Mouse (Mus musculus) embryonic facial prominence, embryonic 13.5 days (tissue): Measurements from ENCODE around the gene Spock2. TPM values are rescaled to one million over a fixed set of nuclear protein-coding genes. Genes with fewer than 3 reads are reported as not detected.
"Not testable (repeated sequence)": the region's sequence is repeated elsewhere in the genome, so short reads cannot be mapped to it uniquely, and the experiment has no call there.

Source experiments
- ATAC-seq: fragments of 200-750 bp; cut with Nextera tagmentation; 2 replicates; pipeline ENCODE4 v1.8.0; 2017; ENCODE audit warnings: low read depth; ENCODE audit not compliant: insufficient number of reproducible peaks, insufficient read depth, low FRiP score, low TSS enrichment
- H3K27ac ChIP-seq: fragments of 300-500 bp; sonication (generic); 2 replicates; pipeline ENCODE4 v1.5.1; 2015; ENCODE audit warnings: moderate library complexity, mild to moderate bottlenecking, inconsistent platforms
- H3K27me3 ChIP-seq: fragments of 300-500 bp; sonication (generic); 2 replicates; pipeline ENCODE4 v1.6.1; 2015; ENCODE audit warnings: mild to moderate bottlenecking, inconsistent platforms
- H3K36me3 ChIP-seq: fragments of 300-500 bp; sonication (generic); 2 replicates; pipeline ENCODE4 v1.6.1; 2015; ENCODE audit warnings: mild to moderate bottlenecking, inconsistent platforms
- H3K4me1 ChIP-seq: fragments of 300-500 bp; sonication (generic); 2 replicates; pipeline ENCODE4 v1.6.1; 2015; ENCODE audit warnings: inconsistent platforms
- H3K4me2 ChIP-seq: fragments of 300-500 bp; sonication (generic); 2 replicates; pipeline ENCODE4 v1.6.1; 2015; ENCODE audit warnings: moderate library complexity, mild to moderate bottlenecking, inconsistent platforms
- H3K4me3 ChIP-seq: fragments of 300-500 bp; sonication (generic); 2 replicates; pipeline ENCODE4 v1.5.1; 2015; ENCODE audit warnings: mild to moderate bottlenecking, inconsistent platforms
- H3K9ac ChIP-seq: fragments of 300-500 bp; sonication (generic); 2 replicates; pipeline ENCODE4 v1.6.1; 2015; ENCODE audit warnings: mild to moderate bottlenecking, inconsistent platforms
- H3K9me3 ChIP-seq: fragments of 300-500 bp; sonication (generic); 2 replicates; pipeline ENCODE4 v1.6.1; 2016; ENCODE audit warnings: inconsistent platforms
- WGBS: fragments of 180-500 bp; shearing (Covaris S2); methylation state at CpG from one replicate; pipeline ENCODE4 v1.1.7; 2015; ENCODE audit warnings: mixed read lengths; 5-methylcytosine and 5-hydroxymethylcytosine counted together
- polyA plus RNA-seq: library from polyadenylated mRNA; unstranded; fragments of >200 nt; fragmentation: Nextera tagmentation; extraction: Ambion mirVana; gene quantifications from 2 replicates; pipeline ENCODE4 v1.2.1, GENCODE M21; 2015

Gene Spock2
- polyA plus RNA-seq, 1 experiment from 2014 or later: 7.2 TPM

DNA sequence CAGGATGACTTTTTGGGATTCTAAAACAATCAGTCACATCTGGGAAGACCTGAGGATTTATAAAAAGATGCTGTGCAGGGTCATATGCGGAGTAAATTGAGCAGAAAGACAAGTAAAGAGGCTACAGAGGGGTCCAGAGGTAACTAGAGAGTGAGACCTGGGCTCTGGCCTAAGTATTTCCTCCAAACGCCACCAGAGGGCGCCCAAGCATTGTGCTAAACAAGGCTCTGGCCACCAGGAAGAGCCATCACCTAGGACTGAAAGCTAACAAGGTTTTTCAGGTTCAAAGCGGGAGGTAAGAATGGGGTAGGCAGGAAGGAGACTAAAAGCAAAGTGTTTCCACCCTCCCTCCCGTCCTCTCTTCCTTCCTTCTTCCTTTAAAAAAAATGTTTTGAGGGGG, 42.1 kb downstream of the Spock2 start:
- H3K4me1 ChIP-seq: peaks cover 4% of the 10 kb centered on the region; the same call in 1 of the 2 replicates
- H3K27ac ChIP-seq: no peak overlapping the region
- WGBS: 3% methylated on average over 5 of the region's 5 CpGs
- H3K27me3 ChIP-seq: no peaks in the 10 kb centered on the region
- H3K4me3 ChIP-seq: no peak overlapping the region
- no peaks in the 10 kb centered on the region for H3K36me3 ChIP-seq
- no peak overlapping the region for H3K9ac ChIP-seq
- ATAC-seq: no peak
- H3K4me2 ChIP-seq: no peak overlapping the region
- no peaks in the 10 kb centered on the region for H3K9me3 ChIP-seq

DNA sequence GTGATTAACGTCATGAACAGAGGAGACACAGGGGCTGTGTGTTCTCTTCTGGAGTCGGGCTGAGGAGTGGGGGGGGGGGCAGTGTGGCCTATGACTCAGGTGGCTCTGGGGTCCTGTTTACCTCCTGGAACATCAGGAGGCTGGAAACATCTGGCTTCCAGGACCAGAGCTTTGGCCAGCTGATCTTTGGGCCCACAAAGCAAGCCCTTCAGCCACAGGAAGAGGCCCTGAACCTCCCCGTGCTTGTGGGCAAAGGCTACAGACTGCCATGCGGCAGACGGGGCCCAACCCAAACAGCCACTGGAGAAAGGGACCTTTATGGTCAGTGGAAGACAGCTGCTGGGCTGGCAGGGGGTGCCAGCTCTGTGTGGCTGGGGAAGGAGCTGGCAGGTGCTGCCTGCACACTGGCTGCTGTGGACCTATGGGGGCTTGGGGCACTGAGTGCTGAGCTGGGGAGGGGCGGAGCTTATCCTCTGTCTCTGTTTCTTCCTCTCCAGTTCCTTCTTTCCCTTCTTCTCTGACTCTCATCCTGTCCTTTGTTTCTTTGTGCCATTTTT, 45.2 kb downstream of the Spock2 start:
- Histone ChIP-seq H3K36me3 (no peaks in the 10 kb centered on the region), H3K27ac (no peak overlapping the region), H3K4me3 (no peak overlapping the region), H3K9ac (no peak overlapping the region), H3K27me3 (no peaks in the 10 kb centered on the region), H3K9me3 (no peaks in the 10 kb centered on the region), H3K4me1 (peaks cover 4% of the 10 kb centered on the region; the same call in 1 of the 2 replicates), H3K4me2 (no peak overlapping the region)
- 52% methylated on average over 6 of the region's 6 CpGs for WGBS
- ATAC-seq: no peak

DNA sequence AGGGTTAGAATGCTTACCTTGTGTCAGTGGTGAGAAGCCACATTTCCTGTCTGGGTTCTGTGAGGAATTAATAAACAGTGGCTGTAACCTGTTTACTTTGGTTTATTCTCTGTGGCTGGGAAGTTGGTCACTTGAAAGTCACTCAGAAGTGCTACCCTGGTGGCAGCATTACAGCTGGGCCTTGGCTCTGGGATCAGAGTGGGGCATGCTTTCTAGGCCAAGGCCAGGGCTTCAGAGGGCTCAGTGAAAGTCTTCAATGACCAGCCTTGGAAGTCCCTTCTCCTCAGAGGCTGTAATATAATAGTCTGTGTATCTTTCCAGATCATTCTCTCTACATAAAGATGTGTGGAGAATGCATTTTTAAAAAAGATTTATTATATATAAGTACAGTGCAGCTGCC, 50.0 kb downstream of the Spock2 start:
- H3K4me1 ChIP-seq: no peaks in the 10 kb centered on the region
- no peaks in the 10 kb centered on the region for H3K27me3 ChIP-seq
- ATAC-seq: no peak
- no peaks in the 10 kb centered on the region for H3K9me3 ChIP-seq
- H3K4me3 ChIP-seq: no peak overlapping the region
- H3K27ac ChIP-seq: no peak overlapping the region
- no peak overlapping the region for H3K9ac ChIP-seq
- no peak overlapping the region for H3K4me2 ChIP-seq
- H3K36me3 ChIP-seq: no peaks in the 10 kb centered on the region

DNA sequence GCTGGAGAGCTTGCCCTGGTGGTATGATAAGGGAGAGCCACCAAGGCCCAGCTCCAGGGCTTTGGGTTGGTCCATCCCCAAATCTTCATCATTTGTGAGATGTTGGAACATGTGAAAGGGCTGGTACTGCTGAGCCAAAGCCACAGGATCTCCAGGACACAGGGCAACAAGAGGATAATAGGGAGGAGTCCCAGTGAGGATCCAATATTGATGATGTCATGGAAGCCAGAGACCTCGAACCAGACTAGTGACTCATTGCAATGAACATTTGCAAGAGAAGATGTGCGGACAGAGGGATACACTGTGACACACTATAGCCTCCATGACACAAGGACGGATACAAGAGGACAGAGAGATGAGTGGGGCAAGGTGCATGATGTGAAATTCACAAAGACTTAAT, 52.1 kb downstream of the Spock2 start:
- H3K4me3 ChIP-seq: no peak overlapping the region
- no peaks in the 10 kb centered on the region for H3K27me3 ChIP-seq
- H3K4me1 ChIP-seq: no peaks in the 10 kb centered on the region
- H3K36me3 ChIP-seq: no peaks in the 10 kb centered on the region
- H3K9ac ChIP-seq: no peak overlapping the region
- 91% methylated on average over 3 of the region's 3 CpGs for WGBS
- H3K9me3 ChIP-seq: no peaks in the 10 kb centered on the region
- H3K27ac ChIP-seq: no peak overlapping the region
- no peak overlapping the region for H3K4me2 ChIP-seq
- ATAC-seq: no peak

DNA sequence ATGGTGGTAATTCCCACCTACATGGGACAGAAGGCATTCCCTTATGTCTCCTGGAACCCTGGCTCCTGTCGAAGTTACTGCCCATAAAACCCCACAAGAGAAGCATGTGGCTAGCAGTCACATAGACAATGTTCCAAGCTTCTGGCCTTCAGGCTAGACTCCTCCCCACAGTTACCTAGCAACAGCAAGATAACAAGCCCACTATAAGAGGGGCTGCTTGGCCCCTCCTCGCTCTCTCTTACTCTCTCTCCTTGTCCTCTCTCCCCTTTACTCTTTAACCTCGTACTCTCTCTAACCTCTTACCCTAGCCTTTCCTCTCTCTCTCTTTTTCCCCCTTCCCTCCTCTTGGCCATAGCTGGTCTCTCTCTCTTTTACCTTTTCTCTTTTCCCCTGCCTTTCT, 55.4 kb downstream of the Spock2 start:
- not testable (repeated sequence) for ATAC-seq, H3K4me2 ChIP-seq, H3K27ac ChIP-seq, H3K4me1 ChIP-seq, H3K27me3 ChIP-seq, H3K9ac ChIP-seq, H3K36me3 ChIP-seq, H3K4me3 ChIP-seq, H3K9me3 ChIP-seq
- 70% methylated on average over 3 of the region's 3 CpGs for WGBS

DNA sequence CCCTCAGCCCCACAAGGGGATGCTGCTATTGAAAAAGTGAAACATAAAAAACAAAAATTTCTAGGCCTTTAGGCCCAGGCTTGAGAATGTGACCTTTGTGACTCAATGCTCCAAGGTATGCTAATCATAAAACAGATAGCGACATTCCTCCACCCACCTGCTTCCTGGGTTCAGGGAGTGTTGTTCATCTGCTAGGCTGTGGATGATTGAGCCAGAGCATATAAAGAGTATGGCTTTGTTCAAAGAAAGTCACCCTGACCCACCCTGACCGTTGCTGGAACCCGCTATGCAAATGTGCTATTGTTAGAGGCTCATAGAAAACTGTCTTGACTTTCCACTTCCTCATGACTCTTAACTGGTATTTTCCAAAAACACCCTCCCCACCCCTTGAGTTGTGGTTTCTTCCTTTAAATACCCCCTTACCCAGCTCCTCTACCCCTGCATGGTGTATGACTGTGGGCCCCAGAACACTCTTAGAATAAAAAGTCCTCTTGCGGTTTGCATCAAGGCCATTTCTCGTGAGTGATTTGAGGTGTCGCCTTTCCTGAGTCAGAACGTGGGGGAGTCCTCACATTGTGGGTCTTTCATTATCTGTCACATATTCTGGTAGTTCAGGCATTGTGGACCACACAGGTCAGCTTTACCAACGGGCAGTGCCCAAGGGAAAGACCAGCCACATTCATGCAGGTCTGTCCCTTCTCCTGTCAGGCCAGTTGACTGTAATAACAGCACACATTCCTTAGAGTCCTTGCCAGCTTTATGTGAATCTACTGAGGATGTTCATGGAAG, 56.4 kb downstream of the Spock2 start:
- ATAC-seq, H3K9ac ChIP-seq, H3K36me3 ChIP-seq, H3K4me3 ChIP-seq, H3K9me3 ChIP-seq, H3K27me3 ChIP-seq, H3K4me1 ChIP-seq, H3K27ac ChIP-seq, H3K4me2 ChIP-seq: not testable (repeated sequence)
- 80% methylated on average over 8 of the region's 8 CpGs for WGBS

DNA sequence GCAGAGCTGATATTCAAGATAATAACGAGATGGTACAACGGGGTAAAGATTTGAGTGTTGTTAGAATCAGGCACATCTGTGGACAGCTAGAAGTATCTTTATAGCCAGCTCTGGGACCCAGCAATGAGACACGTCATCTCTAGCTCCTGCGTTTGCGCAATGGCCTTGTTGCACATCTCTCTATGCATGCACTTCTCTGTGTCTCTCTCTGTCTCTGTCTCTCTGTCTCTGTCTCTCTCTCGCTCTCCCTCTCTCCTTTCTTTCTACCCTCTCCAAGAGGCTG, 56.9 kb downstream of the Spock2 start:
- Histone ChIP-seq H3K36me3 (no peaks in the 10 kb centered on the region), H3K9ac (no peak overlapping the region), H3K27me3 (no peaks in the 10 kb centered on the region), H3K27ac (no peak overlapping the region), H3K9me3 (no peaks in the 10 kb centered on the region), H3K4me1 (no peaks in the 10 kb centered on the region), H3K4me3 (no peak overlapping the region), H3K4me2 (no peak overlapping the region)
- no peak for ATAC-seq
- WGBS: 92% methylated on average over 6 of the region's 6 CpGs

DNA sequence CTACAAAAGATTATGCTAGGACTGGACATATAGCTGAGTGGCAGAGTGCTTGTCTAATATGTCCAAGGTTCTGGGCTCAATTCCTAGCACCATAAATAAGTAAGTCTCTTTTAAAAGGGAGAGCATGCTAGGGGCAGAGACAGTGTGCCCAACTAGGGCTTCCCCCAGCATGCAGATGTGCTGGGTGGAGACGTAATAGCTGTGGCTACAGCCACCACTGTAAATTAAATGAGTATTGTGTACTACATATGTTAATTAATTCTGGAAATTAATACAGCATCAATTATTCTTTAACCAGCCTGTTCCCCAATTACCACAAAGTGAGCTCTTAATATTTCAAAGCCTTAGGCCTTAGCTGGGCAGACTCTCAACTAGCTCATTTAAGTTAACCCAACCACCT, 58.9 kb downstream of the Spock2 start:
- Histone ChIP-seq H3K9me3 (no peaks in the 10 kb centered on the region), H3K9ac (no peak overlapping the region), H3K27ac (no peak overlapping the region), H3K4me1 (no peaks in the 10 kb centered on the region), H3K27me3 (no peaks in the 10 kb centered on the region), H3K36me3 (no peaks in the 10 kb centered on the region), H3K4me2 (no peak overlapping the region), H3K4me3 (no peak overlapping the region)
- 74% methylated on average over 1 of the region's 1 CpGs for WGBS
- no peak for ATAC-seq

DNA sequence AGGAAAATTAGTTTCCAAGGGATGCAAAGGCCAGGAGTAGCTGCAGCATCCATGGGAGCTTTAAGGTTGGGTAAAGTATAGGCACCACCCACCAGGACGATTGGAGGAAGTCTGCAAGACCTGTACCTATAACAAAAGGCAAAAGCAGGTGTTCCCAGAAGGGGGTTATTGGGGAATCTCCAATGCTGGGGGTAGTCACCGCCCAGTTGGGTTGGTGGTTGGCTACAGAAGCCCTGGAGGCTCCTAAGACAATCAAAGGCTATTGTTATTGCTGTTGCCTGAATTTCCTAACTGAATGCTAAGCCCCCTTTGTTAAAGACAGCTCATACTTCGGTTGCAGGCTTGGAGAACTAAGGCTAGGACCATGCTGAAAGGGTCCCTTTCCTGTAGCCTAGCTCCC, 60.0 kb downstream of the Spock2 start:
- no peak for ATAC-seq
- 16% methylated on average over 3 of the region's 3 CpGs for WGBS
- no peaks in the 10 kb centered on the region for H3K27me3 ChIP-seq
- H3K27ac ChIP-seq: no peak overlapping the region
- H3K9me3 ChIP-seq: no peaks in the 10 kb centered on the region
- H3K36me3 ChIP-seq: no peaks in the 10 kb centered on the region
- H3K4me3 ChIP-seq: no peak overlapping the region
- H3K4me1 ChIP-seq: no peaks in the 10 kb centered on the region
- H3K9ac ChIP-seq: no peak overlapping the region
- H3K4me2 ChIP-seq: no peak overlapping the region

DNA sequence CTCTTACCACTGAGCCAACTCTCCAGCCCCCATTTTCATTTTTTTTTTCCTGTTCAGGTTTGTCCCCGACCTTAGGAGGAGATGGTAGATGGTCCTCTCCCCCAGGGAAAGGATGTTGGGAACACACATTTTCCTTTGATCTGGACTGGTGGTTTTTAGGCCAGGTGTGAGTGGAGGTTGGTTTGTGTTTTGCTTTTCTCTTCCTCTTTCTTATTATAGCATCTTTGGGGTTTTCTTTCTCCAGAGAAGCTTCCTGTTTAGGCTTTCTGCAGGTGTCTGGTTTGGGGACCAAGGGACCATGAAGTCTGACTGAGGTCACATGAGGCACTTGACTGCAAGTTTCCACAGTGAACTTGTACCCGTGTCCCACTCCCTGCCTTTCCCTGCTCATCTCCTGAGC, 62.3 kb downstream of the Spock2 start:
- Histone ChIP-seq H3K4me2 (no peak overlapping the region), H3K4me1 (no peaks in the 10 kb centered on the region), H3K27ac (no peak overlapping the region), H3K9me3 (no peaks in the 10 kb centered on the region), H3K9ac (no peak overlapping the region), H3K27me3 (no peaks in the 10 kb centered on the region), H3K36me3 (no peaks in the 10 kb centered on the region), H3K4me3 (no peak overlapping the region)
- WGBS: 76% methylated on average over 2 of the region's 2 CpGs
- ATAC-seq: no peak

DNA sequence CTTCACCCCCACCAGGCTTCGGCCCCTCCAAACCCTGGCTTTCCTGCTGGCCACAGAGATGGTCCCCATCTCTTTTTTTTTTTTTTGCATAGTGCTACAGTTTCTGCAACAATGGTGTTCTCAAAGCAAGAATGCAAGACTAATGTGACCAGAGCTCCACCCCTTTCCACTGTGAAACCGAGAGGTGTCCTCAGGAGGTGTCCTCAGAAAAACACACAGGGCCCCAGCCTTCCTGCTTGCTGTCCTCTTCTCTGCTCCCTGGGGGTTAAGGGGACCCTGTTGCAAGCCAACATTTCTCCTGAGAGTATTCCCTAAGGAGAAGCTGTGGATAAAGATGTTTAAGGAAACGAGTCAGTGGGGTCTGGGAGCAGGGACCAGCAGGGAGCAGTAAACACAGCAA, 62.9 kb downstream of the Spock2 start:
- WGBS: 57% methylated on average over 3 of the region's 3 CpGs
- no peak for ATAC-seq
- H3K4me1 ChIP-seq: no peaks in the 10 kb centered on the region

DNA sequence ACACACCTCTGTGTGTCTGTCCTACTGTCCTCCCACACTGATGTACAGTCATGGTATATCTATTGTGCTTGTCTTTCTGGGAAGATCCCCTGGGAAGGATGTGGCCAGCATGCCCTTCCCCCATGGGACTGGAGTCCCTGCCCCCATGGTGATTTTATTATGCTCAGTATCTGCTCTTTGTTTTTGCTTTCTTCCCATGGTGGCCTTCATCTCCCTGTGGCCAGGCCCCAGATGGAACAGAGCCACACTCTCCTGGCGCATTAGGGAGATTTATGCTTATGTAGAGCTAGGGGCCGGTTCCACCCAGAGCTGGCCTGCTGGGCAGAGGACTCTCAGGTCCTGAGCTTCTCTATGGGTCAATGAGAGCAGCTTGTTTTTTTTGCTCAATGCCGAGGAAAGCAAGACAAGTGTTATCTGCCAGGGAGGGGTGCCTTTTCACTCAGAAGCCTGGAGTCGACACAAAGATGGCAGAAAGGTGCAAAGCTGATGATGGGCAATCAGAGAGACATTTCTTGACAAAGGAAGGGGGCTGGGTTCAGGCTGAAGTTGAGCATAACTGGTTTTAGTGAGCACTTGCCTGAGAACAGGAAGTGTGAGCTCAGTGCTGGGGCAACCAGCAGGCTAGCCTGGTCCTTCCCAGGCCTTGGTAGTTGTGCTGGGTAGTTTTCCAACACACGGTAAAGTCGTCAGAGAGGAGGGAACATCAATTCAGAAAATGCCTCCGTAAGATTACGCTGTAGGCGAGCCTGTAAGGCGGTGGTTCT, 64.5 kb downstream of the Spock2 start:
- Histone ChIP-seq H3K27ac (no peak overlapping the region), H3K9ac (no peak overlapping the region), H3K27me3 (no peaks in the 10 kb centered on the region), H3K36me3 (no peaks in the 10 kb centered on the region), H3K4me2 (no peak overlapping the region), H3K4me3 (no peak overlapping the region), H3K4me1 (no peaks in the 10 kb centered on the region), H3K9me3 (no peaks in the 10 kb centered on the region)
- ATAC-seq: no peak
- 86% methylated on average over 10 of the region's 10 CpGs for WGBS

More for the DNA sequence above, 62.9 kb downstream of the Spock2 start:
- H3K4me3 ChIP-seq: no peak overlapping the region
- H3K36me3 ChIP-seq: no peaks in the 10 kb centered on the region
- H3K4me2 ChIP-seq: no peak overlapping the region
- H3K27me3 ChIP-seq: no peaks in the 10 kb centered on the region
- no peaks in the 10 kb centered on the region for H3K9me3 ChIP-seq
- H3K27ac ChIP-seq: no peak overlapping the region
- no peak overlapping the region for H3K9ac ChIP-seq
